Mouse (Mus musculus) intestine, embryonic 15.5 days (tissue): Measurements from ENCODE around the gene Ly6g6c. TPM values are rescaled to one million over a fixed set of nuclear protein-coding genes. Genes with fewer than 3 reads are reported as not detected.

Experiments used
- ATAC-seq: fragments of 200-750 bp; cut with Nextera tagmentation; 2 replicates; pipeline ENCODE4 v1.8.0; 2017; ENCODE audit warnings: moderate TSS enrichment, moderate library complexity
- H3K27ac ChIP-seq: fragments of 300-500 bp; sonication (generic); 2 replicates; pipeline ENCODE4 v1.5.1; 2015; ENCODE audit warnings: mild to moderate bottlenecking, inconsistent platforms
- H3K27me3 ChIP-seq: fragments of 300-500 bp; sonication (generic); replicated peaks from 2 replicates; pipeline ENCODE4 v1.6.1; 2015; ENCODE audit warnings: inconsistent platforms
- H3K36me3 ChIP-seq: fragments of 300-500 bp; sonication (generic); 2 replicates; pipeline ENCODE4 v1.6.1; 2015; ENCODE audit warnings: inconsistent platforms
- H3K4me1 ChIP-seq: fragments of 300-500 bp; sonication (generic); replicated peaks from 2 replicates; pipeline ENCODE4 v1.6.1; 2015; ENCODE audit warnings: inconsistent platforms
- H3K4me2 ChIP-seq: fragments of 300-500 bp; sonication (generic); replicated peaks from 2 replicates; pipeline ENCODE4 v1.6.1; 2015; ENCODE audit warnings: mild to moderate bottlenecking, inconsistent platforms
- H3K4me3 ChIP-seq: fragments of 300-500 bp; sonication (generic); replicated peaks from 2 replicates; pipeline ENCODE4 v1.5.1; 2015; ENCODE audit warnings: inconsistent platforms
- H3K9ac ChIP-seq: fragments of 300-500 bp; sonication (generic); 2 replicates; pipeline ENCODE4 v1.6.1; 2015; ENCODE audit warnings: inconsistent platforms
- H3K9me3 ChIP-seq: fragments of 300-500 bp; sonication (generic); 2 replicates; pipeline ENCODE4 v1.6.1; 2016; ENCODE audit warnings: inconsistent platforms
- WGBS: fragments of 180-500 bp; shearing (Covaris S2); methylation state at CpG from one replicate; pipeline ENCODE4 v1.1.7; 2015; 5-methylcytosine and 5-hydroxymethylcytosine counted together
- polyA plus RNA-seq: library from polyadenylated mRNA; unstranded; fragments of >200 nt; fragmentation: Nextera tagmentation; extraction: Ambion mirVana; gene quantifications from 2 replicates; pipeline ENCODE4 v1.2.1, GENCODE M21; 2015

Ly6g6c gene
- polyA plus RNA-seq, 1 experiment from 2014 or later = not detected

DNA sequence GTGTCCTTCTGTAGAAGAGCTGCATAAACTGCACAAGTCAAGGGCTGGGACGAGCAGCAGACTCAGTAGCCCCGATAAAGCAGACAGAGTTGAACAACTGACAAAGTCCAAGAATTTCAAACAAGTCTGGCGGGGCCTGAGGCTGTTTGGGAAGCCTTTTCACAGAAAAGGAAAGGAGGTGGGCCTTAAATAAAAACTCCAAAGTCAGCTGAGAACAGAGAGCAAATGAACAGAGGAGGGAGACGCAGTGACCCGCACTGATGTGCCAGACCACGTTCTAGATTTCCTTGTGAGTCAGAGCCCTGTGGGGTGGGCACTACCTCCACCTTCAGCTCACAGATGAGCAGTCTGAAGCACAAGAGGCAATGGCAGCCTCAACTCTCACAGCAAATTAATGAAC lies 30.3 kb upstream of the Ly6g6c start:
- WGBS = 52% methylated on average over 6 of the region's 6 CpGs
- H3K36me3 ChIP-seq = no peaks in the 10 kb centered on the region
- H3K4me2 ChIP-seq = no peak overlapping the region
- H3K9me3 ChIP-seq = no peaks in the 10 kb centered on the region
- H3K27ac ChIP-seq = no peak overlapping the region
- H3K27me3 ChIP-seq = no peaks in the 10 kb centered on the region
- H3K9ac ChIP-seq = no peak overlapping the region
- peaks cover 5% of the 10 kb centered on the region; the same call in 1 of the 2 replicates for H3K4me1 ChIP-seq
- no peak overlapping the region for H3K4me3 ChIP-seq
- no peak for ATAC-seq

DNA sequence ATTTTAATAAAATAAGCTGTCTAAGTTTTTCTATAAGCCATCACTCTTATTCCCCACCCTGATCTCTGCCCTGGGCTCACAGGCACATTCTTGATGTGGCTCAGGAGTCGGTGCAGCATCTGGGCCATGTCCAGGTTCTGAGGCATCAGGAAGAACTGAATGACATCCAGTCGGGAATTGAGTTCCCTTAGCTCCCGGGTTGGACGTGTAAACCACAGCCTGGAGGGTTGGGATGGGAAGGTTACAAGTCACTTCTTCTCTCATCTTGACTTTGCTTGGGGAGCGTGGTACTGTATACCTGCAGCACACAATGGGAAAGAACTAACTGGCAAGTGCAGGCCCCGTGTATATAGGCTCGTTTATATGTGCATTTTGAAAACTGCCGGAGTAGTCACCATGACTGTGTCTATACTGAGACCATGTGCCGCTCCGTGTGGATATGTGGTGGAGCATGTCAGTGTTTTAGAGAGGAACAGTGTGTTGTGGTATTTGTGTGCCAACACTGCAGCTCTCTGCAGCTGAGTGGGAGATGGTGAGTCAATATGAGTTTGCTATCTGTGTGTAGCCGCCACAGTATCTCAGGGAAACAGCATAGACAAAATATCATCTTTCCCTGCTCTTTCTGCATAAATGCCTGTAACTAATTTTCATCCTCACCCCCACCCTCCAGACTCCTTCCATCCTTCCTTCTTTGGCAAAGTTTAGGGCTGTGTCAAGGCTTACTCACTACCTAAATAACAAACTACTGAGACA lies 25.9 kb upstream of the Ly6g6c start:
- Histone ChIP-seq H3K27ac (no peak overlapping the region), H3K9ac (no peak overlapping the region), H3K4me1 (0 out of 2 replicates have a peak, but pooled peaks cover 4% of the 10 kb centered on the region), H3K4me3 (no peak overlapping the region), H3K9me3 (no peaks in the 10 kb centered on the region), H3K4me2 (no peak overlapping the region), H3K27me3 (no peaks in the 10 kb centered on the region), H3K36me3 (no peaks in the 10 kb centered on the region)
- WGBS = 84% methylated on average over 11 of the region's 11 CpGs
- no peak for ATAC-seq

DNA sequence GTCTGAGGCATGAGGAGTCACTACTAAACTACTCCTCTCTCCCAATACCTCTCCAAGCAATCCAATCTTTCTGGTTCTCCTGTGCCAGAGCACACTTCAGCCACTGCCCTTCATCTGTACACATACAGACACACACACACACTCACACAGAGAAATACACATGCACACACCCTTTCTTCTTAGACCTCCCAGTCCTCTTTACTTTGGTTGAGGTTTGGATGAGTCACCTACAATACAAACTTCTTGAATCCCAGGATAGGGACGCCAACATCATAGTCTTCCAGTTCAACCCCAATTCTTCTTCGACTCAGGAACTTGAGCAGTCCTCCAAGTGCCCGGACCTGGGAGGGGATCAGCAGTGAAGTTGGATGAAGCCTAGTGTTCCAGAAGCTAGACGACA lies 21.4 kb upstream of the Ly6g6c start:
- no peaks in the 10 kb centered on the region for H3K36me3 ChIP-seq
- ATAC-seq = no peak
- WGBS = 80% methylated on average over 4 of the region's 4 CpGs
- peaks cover 22% of the 10 kb centered on the region for H3K4me1 ChIP-seq
- no peak overlapping the region for H3K4me3 ChIP-seq
- H3K4me2 ChIP-seq = no peak overlapping the region
- H3K9ac ChIP-seq = no peak overlapping the region
- 0 out of 2 replicates have a peak overlapping the region, but pooled peaks have one; percentile 11 for H3K27ac ChIP-seq
- no peaks in the 10 kb centered on the region for H3K27me3 ChIP-seq
- no peaks in the 10 kb centered on the region for H3K9me3 ChIP-seq

DNA sequence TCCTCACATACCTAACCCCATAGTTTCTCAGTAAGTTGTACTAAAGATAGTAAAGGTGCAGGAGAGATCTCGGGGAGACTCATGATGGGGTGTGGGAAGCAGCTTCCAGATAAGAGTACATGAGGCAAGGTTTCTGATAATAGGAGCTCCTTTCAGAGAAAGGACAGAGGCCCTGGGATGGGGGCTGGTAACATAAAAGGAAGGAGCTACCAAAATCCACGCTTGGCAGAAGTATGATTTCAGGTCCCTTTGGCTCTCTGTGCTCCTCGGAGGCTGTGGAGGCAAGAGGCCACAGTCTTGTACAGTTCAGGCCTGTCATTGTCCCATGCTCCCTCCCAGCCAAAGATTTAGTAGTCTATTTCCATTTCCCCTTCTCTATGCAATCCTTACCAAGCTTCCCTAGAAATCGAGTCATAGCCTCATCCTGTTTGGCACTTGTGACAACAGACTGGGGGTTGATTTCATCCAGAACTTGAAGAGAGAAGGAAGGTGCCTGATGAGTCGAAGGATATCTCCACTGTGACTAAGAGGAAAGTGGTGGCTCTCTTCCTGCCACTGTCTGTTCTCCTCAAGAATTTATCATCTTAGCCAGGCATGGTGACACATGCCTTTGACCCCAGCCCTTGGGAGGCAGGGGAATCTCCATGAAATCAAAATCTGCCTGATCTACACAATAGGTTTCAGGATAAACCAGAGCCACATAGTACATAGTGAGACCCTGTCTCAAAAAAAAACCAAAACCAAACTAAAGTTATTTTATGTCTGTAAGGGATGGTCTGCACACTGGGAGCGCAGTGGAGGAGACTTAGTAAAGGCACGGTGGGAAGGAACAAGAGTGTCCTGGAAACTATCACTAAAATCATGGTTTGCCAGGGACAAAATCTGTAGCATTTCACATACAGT lies 20.0 kb upstream of the Ly6g6c start:
- ATAC-seq = no peak
- H3K36me3 ChIP-seq = no peaks in the 10 kb centered on the region
- H3K27me3 ChIP-seq = no peaks in the 10 kb centered on the region
- peaks cover 29% of the 10 kb centered on the region for H3K4me1 ChIP-seq
- 68% methylated on average over 7 of the region's 7 CpGs for WGBS
- no peak overlapping the region for H3K9ac ChIP-seq
- peak overlapping the region; percentile 99 for H3K4me2 ChIP-seq
- H3K27ac ChIP-seq = peak overlapping the region; percentile 92; the same call in 1 of the 2 replicates
- no peaks in the 10 kb centered on the region for H3K9me3 ChIP-seq
- H3K4me3 ChIP-seq = peak overlapping the region; percentile 58

DNA sequence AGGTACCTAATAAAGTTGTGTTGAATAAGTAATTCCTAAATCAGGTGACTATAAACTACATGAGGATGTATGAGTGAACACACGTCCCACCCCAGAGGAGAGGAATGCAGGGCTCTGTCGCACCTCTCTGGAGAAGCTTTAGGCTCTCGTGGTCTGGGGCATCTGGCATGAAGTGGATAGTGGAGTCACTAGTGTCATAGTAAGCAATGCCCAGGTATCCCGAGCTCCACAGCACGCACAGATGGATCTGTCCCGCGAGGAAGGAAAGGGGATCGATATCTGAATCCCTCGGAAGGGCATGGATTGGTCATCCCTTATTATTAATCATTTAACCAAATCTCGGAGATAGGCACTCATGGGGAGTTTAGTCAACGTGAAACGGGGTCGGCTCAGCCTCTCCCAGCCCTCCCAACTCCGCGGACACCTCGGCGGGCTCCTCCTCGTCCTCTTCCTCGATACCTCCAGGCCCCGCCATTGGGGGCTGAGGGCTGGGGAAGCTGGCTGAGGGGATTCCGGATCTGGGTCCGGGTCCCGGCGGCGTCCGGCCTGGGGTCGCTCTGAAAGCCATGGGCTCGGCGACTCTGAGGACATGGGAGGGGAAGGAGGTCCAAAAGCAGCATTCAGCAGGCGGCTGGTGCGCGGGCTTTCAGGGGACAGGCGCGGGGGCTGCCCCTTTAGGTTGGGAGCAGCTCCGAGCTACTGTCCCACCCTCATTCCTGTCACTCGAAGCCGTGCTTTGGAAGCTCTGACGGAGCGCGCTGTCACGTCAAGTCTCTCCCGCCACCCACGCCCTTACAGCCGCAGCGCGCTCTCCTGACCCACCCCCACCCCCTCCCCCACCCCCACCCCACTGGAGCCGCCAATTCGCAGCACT lies 19.1 kb upstream of the Ly6g6c start:
- no peak for ATAC-seq
- Histone ChIP-seq H3K4me1 (peaks cover 29% of the 10 kb centered on the region), H3K9me3 (no peaks in the 10 kb centered on the region), H3K9ac (peak overlapping the region; percentile 91), H3K4me3 (peak overlapping the region; percentile 58), H3K27ac (peak overlapping the region; percentile 92), H3K36me3 (no peaks in the 10 kb centered on the region), H3K27me3 (no peaks in the 10 kb centered on the region), H3K4me2 (peak overlapping the region; percentile 99)
- WGBS = 3% methylated on average over 48 of the region's 48 CpGs

DNA sequence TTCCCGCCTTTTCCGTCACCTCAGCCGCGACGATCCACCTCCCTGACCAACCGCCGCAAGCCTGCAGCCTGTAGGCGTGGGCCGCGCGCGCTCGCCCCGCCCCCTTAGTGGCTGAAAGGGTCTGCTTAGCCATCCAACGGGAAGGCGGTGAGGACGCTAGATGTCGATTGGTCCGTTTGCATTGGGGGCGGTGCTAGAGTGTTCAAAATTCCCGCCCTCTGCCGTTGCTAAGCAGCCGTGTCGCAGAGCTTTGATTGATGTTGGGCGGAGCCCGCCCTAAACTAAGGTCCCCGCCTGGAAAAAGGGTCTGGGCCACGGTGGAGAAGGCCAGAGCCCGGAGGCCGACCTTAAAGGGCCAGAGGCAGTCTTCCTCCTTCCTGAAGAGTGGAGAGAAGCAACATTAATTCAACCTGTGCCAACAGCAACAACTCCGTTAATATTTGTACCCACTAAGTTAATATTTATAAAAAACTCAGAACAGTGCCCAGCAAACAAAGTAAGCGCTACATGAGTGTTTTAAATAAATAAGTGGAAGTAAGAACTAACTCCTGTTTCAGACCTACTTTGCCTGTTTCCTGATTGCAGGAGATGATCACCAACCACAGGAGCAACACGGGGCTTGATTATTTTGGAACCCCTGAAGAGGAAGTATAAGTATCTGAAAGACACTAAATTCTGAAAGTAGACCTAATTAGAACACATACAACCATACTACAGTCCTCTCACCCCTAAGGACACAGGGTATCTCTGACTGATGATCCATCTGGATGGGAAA lies 18.3 kb upstream of the Ly6g6c start, which contains the start of gene Msh5:
TSS of gene Msh5 (minus strand) at position 65 of the 775 bp plus-strand sequence.
- Histone ChIP-seq H3K4me2 (peak within 1 kb of the TSS; percentile 99), H3K4me3 (peak within 1 kb of the TSS; percentile 58), H3K27ac (peak within 1 kb of the TSS; percentile 100), H3K9ac (peak within 1 kb of the TSS; percentile 91), H3K27me3 (no peaks in the 10 kb centered on the region), H3K36me3 (no peaks in the 10 kb centered on the region), H3K4me1 (peaks cover 30% of the 10 kb centered on the region), H3K9me3 (no peaks in the 10 kb centered on the region)
- 2% methylated on average over 33 of the region's 33 CpGs for WGBS
- peak; percentile 92 for ATAC-seq

DNA sequence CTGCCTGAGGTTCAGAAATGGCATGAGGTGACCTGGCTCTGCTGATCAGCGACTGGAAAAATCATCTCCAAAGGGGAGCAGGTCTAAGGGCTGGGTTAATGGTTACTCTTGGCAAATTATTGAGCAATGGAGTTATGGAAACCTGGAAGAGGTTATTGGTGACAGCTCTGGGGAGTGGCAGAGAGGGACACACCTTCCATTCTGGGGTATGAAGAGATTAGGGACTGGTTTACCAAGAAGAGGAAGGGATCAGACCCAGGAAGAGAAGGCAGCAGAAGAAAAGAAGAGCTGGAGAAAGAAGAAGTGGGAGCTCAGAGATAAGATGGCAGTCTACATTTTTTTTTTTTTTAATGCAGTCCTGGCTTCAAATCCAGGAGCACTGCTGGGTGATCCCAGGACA lies 17.5 kb upstream of the Ly6g6c start:
- Histone ChIP-seq H3K27me3 (no peaks in the 10 kb centered on the region), H3K4me3 (peak overlapping the region; percentile 16), H3K9me3 (no peaks in the 10 kb centered on the region), H3K4me1 (peaks cover 39% of the 10 kb centered on the region), H3K27ac (peak overlapping the region; percentile 100), H3K4me2 (peak overlapping the region; percentile 99), H3K36me3 (peaks cover 1% of the 10 kb centered on the region), H3K9ac (0 out of 2 replicates have a peak overlapping the region, but pooled peaks have one; percentile 1)
- 53% methylated on average over 1 of the region's 1 CpGs for WGBS
- peak; percentile 27 for ATAC-seq

DNA sequence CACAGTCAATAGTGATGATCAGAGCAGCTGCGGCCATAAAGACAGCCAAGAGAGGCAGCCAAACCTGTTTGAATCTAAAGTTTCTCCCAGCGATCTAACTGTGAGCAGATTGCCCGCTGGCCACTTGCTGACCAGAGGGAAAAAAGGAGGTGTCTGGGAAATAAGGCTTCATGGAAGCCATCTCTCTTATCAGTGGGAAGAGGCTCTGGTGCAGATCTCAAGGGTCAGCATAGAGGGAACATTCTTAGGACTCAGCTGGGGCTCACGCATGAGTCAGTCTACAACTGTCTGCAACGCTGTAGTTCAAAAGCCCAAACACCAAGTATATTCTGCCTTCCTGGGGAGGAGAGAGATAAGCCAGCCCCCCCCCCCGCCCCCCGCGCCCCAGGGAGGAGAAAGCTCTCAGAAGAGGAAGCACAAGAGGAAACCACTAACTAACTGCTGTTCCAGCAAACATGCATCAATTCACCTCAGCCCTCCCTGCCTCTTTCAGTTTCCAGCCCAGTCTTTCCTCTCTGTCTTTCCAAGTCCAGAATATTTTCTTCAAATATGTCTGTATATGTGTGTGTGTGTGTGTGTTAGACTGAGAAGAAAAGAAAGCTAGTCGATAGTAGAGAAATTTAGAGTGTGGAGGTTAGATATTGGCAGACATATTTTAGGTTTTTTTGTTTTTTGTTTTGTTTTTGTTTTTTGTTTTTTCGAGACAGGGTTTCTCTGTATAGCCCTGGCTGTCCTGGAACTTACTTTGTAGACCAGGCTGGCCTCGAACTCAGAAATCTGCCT lies 16.8 kb upstream of the Ly6g6c start:
- no peak for ATAC-seq
- peak overlapping the region; percentile 99 for H3K4me2 ChIP-seq
- peaks cover 6% of the 10 kb centered on the region for H3K36me3 ChIP-seq
- no peaks in the 10 kb centered on the region for H3K9me3 ChIP-seq
- H3K27me3 ChIP-seq = no peaks in the 10 kb centered on the region
- H3K4me1 ChIP-seq = peaks cover 40% of the 10 kb centered on the region
- H3K9ac ChIP-seq = no peak overlapping the region; the same call in 1 of the 2 replicates
- peak overlapping the region; percentile 100 for H3K27ac ChIP-seq
- H3K4me3 ChIP-seq = peak overlapping the region; percentile 16
- 24% methylated on average over 11 of the region's 11 CpGs for WGBS

DNA sequence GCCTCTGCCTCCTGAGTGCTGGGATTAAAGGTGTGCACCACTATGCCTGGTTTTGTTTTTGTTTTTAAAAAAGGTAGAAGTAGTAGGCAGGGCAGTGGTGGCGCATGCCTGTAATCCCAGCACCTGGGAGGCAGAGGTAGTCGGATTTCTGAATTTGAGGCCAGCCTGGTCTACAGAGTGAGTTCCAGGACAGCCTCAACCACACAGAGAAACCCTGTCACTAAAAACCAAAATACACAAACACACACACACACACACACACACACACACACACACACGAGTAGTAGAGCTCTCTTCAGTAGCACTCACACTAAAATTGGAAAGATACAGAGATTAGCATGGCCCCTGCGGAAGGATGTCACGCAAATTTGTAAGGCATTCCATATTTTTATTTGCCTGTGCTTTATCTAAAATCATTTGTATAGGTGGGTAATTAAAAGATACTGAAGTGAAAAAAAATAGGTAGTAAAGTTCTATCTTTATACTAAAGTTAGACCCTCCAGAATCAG lies 16.2 kb upstream of the Ly6g6c start:
- H3K9ac ChIP-seq = no peak overlapping the region
- H3K4me1 ChIP-seq = peaks cover 40% of the 10 kb centered on the region
- ATAC-seq = no peak
- peaks cover 10% of the 10 kb centered on the region for H3K36me3 ChIP-seq
- 63% methylated on average over 5 of the region's 5 CpGs for WGBS
- no peaks in the 10 kb centered on the region for H3K27me3 ChIP-seq
- peak overlapping the region; percentile 99 for H3K4me2 ChIP-seq
- no peak overlapping the region for H3K4me3 ChIP-seq
- 0 out of 2 replicates have a peak, but pooled peaks cover 2% of the 10 kb centered on the region for H3K9me3 ChIP-seq
- peak overlapping the region; percentile 100 for H3K27ac ChIP-seq

DNA sequence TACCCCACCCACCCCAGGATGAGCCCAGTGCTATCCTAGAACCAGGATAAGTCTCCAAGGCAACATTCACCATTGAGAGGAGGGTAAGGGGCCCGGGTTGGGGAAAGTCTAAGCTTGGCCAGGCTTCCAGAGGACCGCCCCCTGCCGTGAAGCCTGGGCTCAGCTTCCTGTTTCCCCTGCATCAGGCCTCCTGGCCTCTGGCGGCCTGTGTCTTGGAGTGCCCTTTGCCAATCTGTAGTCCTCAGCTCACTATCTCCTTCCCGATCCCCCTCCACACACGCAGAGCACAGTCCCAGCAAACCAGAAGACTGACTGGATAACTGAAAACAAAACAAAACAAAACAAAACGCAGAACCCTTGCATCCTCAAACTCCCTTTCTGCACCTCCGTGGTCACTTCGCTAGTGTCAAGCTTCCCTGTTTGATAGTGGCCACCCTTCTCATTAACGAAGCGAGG lies 15.6 kb upstream of the Ly6g6c start, which contains the start of gene Clic1:
TSS of gene Clic1 (plus strand) at position 406 of the 456 bp plus-strand sequence.
- peak; percentile 50 for ATAC-seq
- Histone ChIP-seq H3K27me3 (no peaks in the 10 kb centered on the region), H3K9ac (peak within 1 kb of the TSS; percentile 79), H3K4me2 (peak within 1 kb of the TSS; percentile 99), H3K4me1 (peaks cover 43% of the 10 kb centered on the region), H3K36me3 (peaks cover 14% of the 10 kb centered on the region), H3K9me3 (0 out of 2 replicates have a peak, but pooled peaks cover 4% of the 10 kb centered on the region), H3K27ac (peak within 1 kb of the TSS; percentile 100), H3K4me3 (peak within 1 kb of the TSS; percentile 61)
- under 1% methylated on average over 11 of the region's 11 CpGs for WGBS
